Mouse (Mus musculus): ENCODE results near the gene Csnk2a2.
A peak's percentile ranks its signal among the peaks of the same experiment; 100 is the strongest.

Gene Csnk2a2

GRCm38 (mm10) chr8:95411309-95411972 lies 78.4 kb downstream of the Csnk2a2 start:
- DNase-seq = no peak

- DNase-seq = no peak
These were observed 80.3 kb downstream of the Csnk2a2 start for GRCm38 (mm10) chr8:95409518-95409917.

GRCm38 (mm10) chr8:95401091-95401490 lies 88.7 kb downstream of the Csnk2a2 start:
- DNase-seq = no peak

GRCm38 (mm10) chr8:95399131-95399530 lies 90.7 kb downstream of the Csnk2a2 start:
- DNase-seq = no peak

GRCm38 (mm10) chr8:95397201-95397600 lies 92.6 kb downstream of the Csnk2a2 start:
- no peak for DNase-seq

GRCm38 (mm10) chr8:95396752-95397151 lies 93.1 kb downstream of the Csnk2a2 start:
- DNase-seq = peak; percentile 46
